Comparison of ENCODE assay signal across 15 mouse cellular contexts in genomic region chr13:99235428-99236210, GRCm38 (mm10). TPM values are rescaled to one million over a fixed set of nuclear protein-coding genes. Genes with fewer than 3 reads are reported as not detected.
DNase-seq lines count a peak whose midpoint lies in the region; ATAC-seq and TF ChIP-seq lines count a peak whose summit lies in the region.
"Had no signal": no experiment of that assay in that cellular context is flagged by ENCODE, and none has a peak within 500 bp of the region (broad histone marks: within the 10 kb centered on the region; RNA-seq: fewer than 3 reads in every experiment).

No protein-coding gene starts in this region.

- TF ChIP-seq CTCF in gastrocnemius, adult 2 months (IDR thresholded peaks at IDR 0.05), result no peak
- no peak for TF ChIP-seq CTCF in kidney, postnatal 0 days (IDR thresholded peaks at IDR 0.05; ENCODE audit: low read depth)

- H3K27me3 ChIP-seq in kidney, postnatal 0 days (ENCODE audit: insufficient read depth, low read length), result no peaks in the 10 kb centered on the region

- no peak for DNase-seq in gastrocnemius, adult 2 months
- DNase-seq in gastrocnemius, postnatal 25 days, result no peak
- no peak for DNase-seq in kidney, postnatal 0 days (ENCODE audit: low spot score)
- no peak for DNase-seq in kidney, postnatal 36 days
- DNase-seq in right cerebral cortex, postnatal 25 days, result peak; percentile 46
- no peak for DNase-seq in right cerebral cortex, postnatal 10 days (ENCODE audit: low spot score in 2 of 2)
- no peak for DNase-seq in spleen, postnatal 4 days (ENCODE audit: low spot score in 2 of 2)
- DNase-seq: B cell, adult 2 months; cerebellum, postnatal 36 days; thymus, postnatal 14 days had no signal

- 55% methylated on average over 20 of the region's 20 CpGs for WGBS in kidney, postnatal 0 days

- H3K36me3 ChIP-seq in kidney, postnatal 0 days (ENCODE audit: insufficient read depth, low read length), result no peaks in the 10 kb centered on the region

- no peak overlapping the region for H3K4me3 ChIP-seq in gastrocnemius, adult 2 months
- no peak overlapping the region for H3K4me3 ChIP-seq in kidney, postnatal 0 days (replicated peaks; ENCODE audit: low read depth, low read length)
- H3K4me3 ChIP-seq: erythroblast, embryonic 14.5 days had no signal

- peaks cover 18% of the 10 kb centered on the region for H3K4me1 ChIP-seq in kidney, postnatal 0 days (replicated peaks; ENCODE audit: insufficient read depth, low read length)

- ATAC-seq in kidney, postnatal 0 days (replicated peaks; ENCODE audit: low FRiP score, low read depth), result no peak
- no peak for ATAC-seq in inflammation-experienced regulatory T-cells, adult 6 months
- ATAC-seq: hindbrain, postnatal 0 days had no signal

- no peak overlapping the region for H3K9ac ChIP-seq in kidney, postnatal 0 days (ENCODE audit: low read depth, low read length)

- peak overlapping the region; percentile 86 for H3K27ac ChIP-seq in gastrocnemius, adult 2 months
- H3K27ac ChIP-seq in kidney, postnatal 0 days, result peak overlapping the region; percentile 31
- H3K27ac ChIP-seq: hindbrain, postnatal 0 days; macrophage had no signal

- no peak overlapping the region for H3K4me2 ChIP-seq in kidney, postnatal 0 days (ENCODE audit: low read length)

- no peaks in the 10 kb centered on the region for H3K9me3 ChIP-seq in kidney, postnatal 0 days (replicated peaks; ENCODE audit: low read length)

- intact Hi-C loops in gastrocnemius, adult 2 months (cut with DNase I), result no loop called here

RNA-seq across cellular contexts. Expression of gene Zfp366, which starts 51.0 kb away (rescaled TPM):
- total RNA-seq in gastrocnemius, adult 2 months (2021), result 1 to 10 TPM; 3.1 to 7.8 TPM
- total RNA-seq in gastrocnemius, postnatal 25 days (2021), result 1 to 10 TPM; 3.4 to 3.9 TPM
- 0.98 and 1.2 TPM in 2 replicates for polyA plus RNA-seq in kidney, postnatal 0 days (2015; fragmentation: Nextera tagmentation; extraction: Ambion mirVana)
- under 1 TPM in 1 of 3 experiments, not detected in 2; 0.20 TPM for polyA plus RNA-seq in inflammation-experienced regulatory T-cells, adult 6 months (2017; shearing (Covaris generic))
- total RNA-seq: MEL had no signal
- polyA plus RNA-seq: erythroblast, embryonic 14.5 days had no signal
